Mouse (Mus musculus): Measurements from ENCODE around the gene Slc25a39. TPM values are rescaled to one million over a fixed set of nuclear protein-coding genes. Genes with fewer than 3 reads are reported as not detected.
A peak's percentile ranks its signal among the peaks of the same experiment; 100 is the strongest.

The Slc25a39 gene
- polyA plus RNA-seq, 1 experiment from 2014 or later: 247 TPM

DNA sequence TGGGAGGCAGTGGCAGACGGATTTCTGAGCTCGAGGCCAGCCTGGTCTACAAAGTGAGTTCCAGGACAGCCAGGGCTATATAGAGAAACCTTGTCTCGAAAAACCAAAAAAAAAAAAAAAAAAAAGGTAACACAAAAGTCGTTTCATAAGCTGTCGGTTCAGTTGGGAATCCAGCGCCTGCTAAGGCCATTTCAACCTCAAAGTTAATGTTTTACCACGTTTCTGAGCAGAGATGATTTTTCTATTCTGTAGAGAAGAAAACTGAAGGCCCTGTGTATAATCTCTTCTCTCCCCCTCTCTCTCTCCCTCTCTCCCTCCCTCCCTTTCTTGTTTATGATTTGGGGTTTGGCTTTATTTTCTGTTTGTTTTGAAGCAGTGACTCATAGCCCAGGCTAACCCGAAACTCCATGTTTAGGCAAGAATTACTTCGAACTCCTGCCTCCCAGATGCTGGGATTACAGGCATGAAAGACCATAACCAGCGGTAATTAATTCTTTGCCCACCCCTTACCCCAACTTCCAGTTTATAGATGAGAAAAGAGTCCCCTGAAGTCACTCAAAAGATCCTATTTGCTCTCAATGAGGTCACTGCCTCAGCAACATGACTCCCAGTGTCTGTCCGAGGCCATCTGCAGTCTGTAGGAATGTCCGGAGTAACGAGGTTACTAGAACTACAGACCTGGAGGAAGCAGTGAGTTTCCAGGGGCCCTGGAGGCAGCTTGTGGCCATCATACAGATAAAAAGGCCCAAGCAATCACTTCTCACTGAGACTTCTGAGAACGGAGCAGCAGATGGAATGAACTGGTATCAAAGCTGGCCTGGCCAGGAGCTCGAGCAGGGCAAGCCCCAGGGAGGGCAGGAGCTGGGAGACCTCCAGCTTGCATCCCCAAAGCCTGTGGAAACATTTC, 1.4 kb upstream of the Slc25a39 start:
- WGBS: 31% methylated on average over 15 of the region's 15 CpGs
- Histone ChIP-seq H3K9ac (peak overlapping the region; percentile 41; the same call in 1 of the 2 replicates), H3K27me3 (no peaks in the 10 kb centered on the region), H3K36me3 (peaks cover 5% of the 10 kb centered on the region), H3K9me3 (no peaks in the 10 kb centered on the region), H3K4me3 (peak overlapping the region; percentile 97), H3K4me1 (peaks cover 47% of the 10 kb centered on the region), H3K27ac (peak overlapping the region; percentile 85), H3K4me2 (peak overlapping the region; percentile 82)
- ATAC-seq (ENCODE audit: borderline replicate concordance, extremely low read depth, low FRiP score, low TSS enrichment): no peak

DNA sequence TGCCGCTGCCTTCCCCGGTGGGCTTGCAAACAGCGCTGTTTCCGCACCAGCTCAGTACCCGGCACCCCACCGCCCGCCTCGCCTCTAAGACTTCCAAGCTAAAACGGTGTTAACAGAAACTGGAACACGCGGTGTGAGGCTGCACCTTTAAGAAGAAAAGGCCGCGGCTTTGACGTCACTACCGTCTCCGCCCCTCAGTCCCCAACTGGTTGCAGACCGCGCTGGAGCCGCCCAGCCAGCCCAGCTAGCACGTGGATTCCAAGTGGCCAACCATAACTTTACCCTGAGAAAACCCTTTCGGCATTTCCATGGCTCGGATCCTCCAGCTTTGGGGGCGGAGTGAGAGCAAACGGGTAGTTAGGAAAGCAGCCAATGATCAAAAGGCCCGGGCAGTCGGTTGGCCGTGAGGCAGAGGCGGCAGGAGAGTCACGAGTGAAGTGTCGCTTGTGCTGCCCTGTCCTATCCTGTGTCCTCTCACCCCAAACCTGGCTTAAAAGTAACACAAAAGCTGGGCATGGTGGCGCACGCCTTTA, 664 bp upstream of the Slc25a39 start:
- under 1% methylated on average over 32 of the region's 32 CpGs for WGBS
- H3K9me3 ChIP-seq: no peaks in the 10 kb centered on the region

DNA sequence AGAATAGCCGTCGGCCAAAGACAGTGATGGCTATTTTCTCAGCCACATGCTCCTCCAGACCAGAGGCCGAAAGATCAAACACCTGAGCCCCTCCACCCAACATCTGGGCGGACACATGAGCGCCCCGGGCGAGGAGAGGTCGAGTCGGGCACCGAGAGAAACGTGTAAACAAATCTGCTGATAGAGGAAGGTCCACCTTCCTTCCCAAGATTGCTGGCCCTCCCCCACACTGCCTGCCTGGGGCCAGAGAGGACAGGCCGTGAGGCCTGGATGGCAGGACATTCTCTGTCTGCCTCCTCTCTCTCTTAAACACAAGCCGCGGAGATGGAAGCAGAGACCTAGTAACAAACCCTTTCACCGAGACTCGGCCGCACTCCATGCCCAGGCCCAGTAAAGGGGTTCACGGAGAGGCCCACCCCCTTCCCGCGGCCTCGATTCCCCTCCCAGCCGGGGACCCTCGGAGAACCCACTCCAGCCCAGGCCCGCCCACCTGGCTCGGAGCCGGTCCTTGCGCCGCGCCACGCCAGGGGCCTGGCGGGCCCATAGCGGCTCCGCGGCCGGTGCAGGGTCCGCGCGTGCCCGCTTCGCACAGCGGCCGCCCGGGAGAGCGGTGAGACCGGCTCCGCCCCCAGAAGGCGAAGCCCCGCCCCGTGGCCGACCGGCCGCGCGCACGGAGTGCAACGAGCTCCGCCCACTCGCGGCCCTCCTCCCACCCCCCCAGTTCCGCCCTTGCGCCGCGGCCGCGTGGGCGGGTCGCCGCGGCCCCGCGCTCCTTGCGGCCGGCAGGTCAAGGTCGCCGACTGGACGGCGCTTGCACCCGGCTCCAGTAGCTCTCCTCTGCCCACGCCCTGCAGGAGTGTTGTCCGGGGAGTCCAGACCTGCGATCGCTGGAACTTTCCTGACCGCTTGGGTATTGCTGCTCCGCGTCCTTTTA, 579 bp downstream of the Slc25a39 start:
- H3K4me2 ChIP-seq: peak overlapping the region; percentile 82
- peak; percentile 69 for ATAC-seq (ENCODE audit: borderline replicate concordance, extremely low read depth, low FRiP score, low TSS enrichment)
- H3K27ac ChIP-seq: peak overlapping the region; percentile 94
- H3K27me3 ChIP-seq: 0 out of 2 replicates have a peak, but pooled peaks cover 2% of the 10 kb centered on the region
- peak overlapping the region; percentile 87 for H3K9ac ChIP-seq
- no peaks in the 10 kb centered on the region for H3K9me3 ChIP-seq
- H3K36me3 ChIP-seq: peaks cover 25% of the 10 kb centered on the region
- under 1% methylated on average over 83 of the region's 85 CpGs for WGBS
- H3K4me1 ChIP-seq: peaks cover 47% of the 10 kb centered on the region
- peak overlapping the region; percentile 97 for H3K4me3 ChIP-seq

More for the DNA sequence above, 664 bp upstream of the Slc25a39 start:
- Histone ChIP-seq H3K4me2 (peak overlapping the region; percentile 82), H3K4me3 (peak overlapping the region; percentile 97), H3K4me1 (peaks cover 47% of the 10 kb centered on the region), H3K36me3 (peaks cover 12% of the 10 kb centered on the region), H3K27me3 (no peaks in the 10 kb centered on the region), H3K27ac (peak overlapping the region; percentile 94), H3K9ac (peak overlapping the region; percentile 67)
- ATAC-seq (ENCODE audit: borderline replicate concordance, extremely low read depth, low FRiP score, low TSS enrichment): peak; percentile 94

DNA sequence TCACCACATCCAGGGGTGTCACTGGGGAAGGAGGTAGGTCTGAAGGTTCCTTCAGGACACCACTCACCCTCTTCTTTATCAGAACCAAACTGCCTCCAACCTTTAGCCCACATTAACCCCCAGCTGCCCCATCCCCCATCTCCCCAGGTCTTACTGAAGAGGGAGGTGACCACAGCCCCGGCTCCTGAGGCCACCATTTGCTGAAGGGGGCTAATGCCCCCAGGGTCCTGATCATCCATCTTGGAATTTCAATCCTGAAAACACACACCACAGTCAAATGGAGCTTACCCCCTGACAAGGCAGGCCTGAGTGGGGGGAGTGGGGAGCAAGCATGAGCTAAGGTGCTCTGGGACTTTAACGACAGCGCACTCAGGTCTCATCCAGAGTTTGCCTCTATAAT, 1.3 kb downstream of the Slc25a39 start:
- peaks cover 44% of the 10 kb centered on the region for H3K4me1 ChIP-seq
- peaks cover 26% of the 10 kb centered on the region for H3K36me3 ChIP-seq
- H3K27ac ChIP-seq: no peak overlapping the region
- WGBS: 10% methylated on average over 3 of the region's 3 CpGs
- no peak for ATAC-seq (ENCODE audit: borderline replicate concordance, extremely low read depth, low FRiP score, low TSS enrichment)
- H3K4me2 ChIP-seq: peak overlapping the region; percentile 82
- H3K9ac ChIP-seq: peak overlapping the region; percentile 87
- 0 out of 2 replicates have a peak, but pooled peaks cover 9% of the 10 kb centered on the region for H3K27me3 ChIP-seq
- peak overlapping the region; percentile 97 for H3K4me3 ChIP-seq
- no peaks in the 10 kb centered on the region for H3K9me3 ChIP-seq

DNA sequence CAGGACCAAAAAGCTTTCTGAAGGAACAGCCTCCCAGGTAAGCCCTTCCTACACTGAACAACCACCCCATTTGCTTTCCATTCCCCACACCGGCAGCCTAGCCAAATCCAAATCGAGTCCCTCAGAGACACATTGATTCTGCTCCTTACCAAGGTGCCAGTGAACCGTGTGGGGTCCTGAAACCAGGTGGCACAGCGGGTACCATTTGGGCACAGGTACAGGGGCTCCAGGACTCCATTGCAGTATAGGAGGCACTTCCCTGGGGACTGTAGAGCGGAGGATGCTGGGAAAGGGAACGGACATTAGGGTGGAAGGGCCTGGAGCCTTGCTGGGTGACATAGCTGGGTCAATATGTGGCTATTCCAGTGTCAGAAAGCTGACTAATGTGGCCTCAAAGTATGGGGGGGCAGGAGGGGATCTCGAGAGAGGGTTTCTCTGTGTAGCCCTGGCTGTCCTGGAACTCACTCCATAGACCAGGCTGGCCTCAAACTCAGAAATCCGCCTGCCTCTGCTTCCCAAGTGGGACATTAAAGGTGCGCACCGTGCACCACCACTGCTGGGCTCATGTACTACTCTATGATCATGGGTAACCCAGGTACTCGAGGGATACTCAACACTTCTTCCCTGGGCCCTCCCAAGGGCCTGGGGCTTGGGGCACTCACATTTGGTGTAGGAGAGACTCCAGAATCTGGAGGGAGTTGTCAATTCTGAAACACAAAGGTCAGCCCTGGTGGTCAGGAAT, 2.0 kb downstream of the Slc25a39 start:
- Histone ChIP-seq H3K9me3 (no peaks in the 10 kb centered on the region), H3K4me3 (peak overlapping the region; percentile 97), H3K4me2 (peak overlapping the region; percentile 82), H3K27me3 (peaks cover 16% of the 10 kb centered on the region), H3K27ac (no peak overlapping the region), H3K4me1 (peaks cover 38% of the 10 kb centered on the region), H3K9ac (peak overlapping the region; percentile 87; the same call in 1 of the 2 replicates), H3K36me3 (peaks cover 26% of the 10 kb centered on the region)
- ATAC-seq (ENCODE audit: borderline replicate concordance, extremely low read depth, low FRiP score, low TSS enrichment): no peak
- WGBS: 82% methylated on average over 11 of the region's 11 CpGs

DNA sequence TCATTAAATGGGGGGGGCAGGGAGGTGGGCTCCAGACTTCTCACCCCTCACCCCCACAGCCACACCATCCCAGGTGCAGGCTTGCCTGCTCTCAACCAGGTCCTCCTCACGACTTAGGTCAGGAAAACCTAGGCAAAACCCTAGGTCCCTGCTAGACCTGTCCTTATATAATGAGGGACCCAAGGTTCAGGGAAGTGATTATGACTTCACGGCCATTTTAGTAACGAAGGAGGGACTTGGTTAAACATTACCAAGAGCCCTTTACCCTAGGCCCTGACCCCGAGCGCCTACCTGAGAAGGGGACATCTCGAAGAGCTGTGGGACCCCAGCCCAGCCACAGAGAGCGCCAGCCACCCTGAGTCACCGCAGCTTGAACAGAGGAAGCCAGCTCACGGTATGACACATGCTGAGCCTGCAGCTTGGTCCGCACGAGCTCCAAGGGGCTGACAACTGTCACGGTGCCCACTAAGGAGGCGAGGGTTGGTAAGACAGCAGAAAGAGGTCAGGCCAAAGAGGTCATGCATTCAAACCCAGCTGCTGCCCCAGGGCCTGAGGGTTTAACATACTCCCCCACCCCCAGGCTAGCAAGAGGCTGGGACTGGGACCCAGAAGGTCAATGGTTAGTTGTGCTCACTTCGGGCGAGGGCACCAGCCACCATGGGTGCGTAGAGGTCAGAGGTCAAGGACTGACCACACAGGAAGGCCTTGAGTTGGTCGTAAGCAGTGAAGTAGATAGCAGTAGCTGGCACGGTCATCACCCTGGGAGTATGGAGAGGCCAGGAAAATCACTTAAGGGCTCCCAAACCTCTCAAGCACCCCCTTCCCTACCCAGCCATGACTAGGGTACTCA, 3.4 kb downstream of the Slc25a39 start:
- Histone ChIP-seq H3K27me3 (peaks cover 30% of the 10 kb centered on the region), H3K4me3 (no peak overlapping the region), H3K9ac (no peak overlapping the region), H3K9me3 (no peaks in the 10 kb centered on the region), H3K4me2 (no peak overlapping the region), H3K4me1 (peaks cover 41% of the 10 kb centered on the region), H3K36me3 (peaks cover 26% of the 10 kb centered on the region), H3K27ac (no peak overlapping the region)
- WGBS: 68% methylated on average over 18 of the region's 18 CpGs
- ATAC-seq (ENCODE audit: borderline replicate concordance, extremely low read depth, low FRiP score, low TSS enrichment): no peak

DNA sequence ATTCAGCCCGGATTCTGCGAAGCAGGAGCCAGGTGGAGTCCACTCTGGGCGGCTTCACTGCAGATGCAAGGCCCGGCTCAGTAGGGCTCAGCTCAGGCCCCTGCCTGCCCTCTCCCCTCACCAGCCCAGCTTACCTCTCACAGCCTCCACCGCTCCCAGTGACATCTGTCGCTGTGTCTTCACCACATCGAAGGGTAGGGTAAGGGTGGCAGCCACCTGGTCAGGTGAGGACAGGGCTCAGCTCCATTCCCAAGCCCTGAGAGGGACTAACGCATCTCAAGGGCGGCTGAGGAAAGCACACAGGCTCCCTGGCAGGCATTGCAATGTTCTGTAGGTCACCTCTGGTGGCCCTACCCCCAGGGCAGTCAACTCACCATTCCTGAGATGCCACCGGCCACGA, 4.1 kb downstream of the Slc25a39 start:
- no peak overlapping the region for H3K27ac ChIP-seq
- no peak overlapping the region for H3K9ac ChIP-seq
- H3K4me2 ChIP-seq: no peak overlapping the region
- H3K36me3 ChIP-seq: peaks cover 26% of the 10 kb centered on the region
- peaks cover 43% of the 10 kb centered on the region for H3K4me1 ChIP-seq
- ATAC-seq (ENCODE audit: borderline replicate concordance, extremely low read depth, low FRiP score, low TSS enrichment): no peak
- 93% methylated on average over 11 of the region's 11 CpGs for WGBS
- H3K27me3 ChIP-seq: peaks cover 37% of the 10 kb centered on the region
- H3K4me3 ChIP-seq: no peak overlapping the region
- H3K9me3 ChIP-seq: no peaks in the 10 kb centered on the region

DNA sequence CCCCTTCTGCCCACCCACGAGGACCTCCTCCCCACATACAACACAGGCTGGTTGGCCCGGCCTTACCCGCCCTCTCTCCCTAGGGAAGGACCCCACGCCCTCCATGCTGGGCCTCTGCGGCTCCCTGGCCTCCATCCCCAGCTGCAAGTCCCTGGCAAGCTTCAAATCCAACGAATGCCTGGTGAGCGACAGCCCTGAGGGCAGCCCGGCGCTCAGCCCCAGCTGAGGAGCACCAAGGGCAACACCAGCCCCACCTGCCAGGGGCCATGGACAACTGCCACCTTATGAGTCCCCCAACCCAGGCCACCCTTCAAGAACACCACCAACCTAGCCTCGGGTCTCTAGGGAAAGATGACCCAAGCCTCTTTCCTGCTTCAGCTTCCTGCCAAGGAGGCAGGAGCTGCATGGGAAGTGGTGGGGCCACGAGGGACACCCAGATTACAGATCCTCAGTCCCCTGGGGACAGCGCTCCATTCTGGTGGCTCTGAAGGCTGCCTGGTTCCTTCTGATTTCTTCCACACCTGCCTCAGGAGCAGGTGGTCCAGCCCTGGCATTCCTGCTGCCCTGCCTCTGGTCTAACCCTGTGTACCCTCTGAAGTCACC, 5.7 kb downstream of the Slc25a39 start:
- ATAC-seq (ENCODE audit: borderline replicate concordance, extremely low read depth, low FRiP score, low TSS enrichment): no peak
- Histone ChIP-seq H3K4me2 (no peak overlapping the region), H3K4me3 (no peak overlapping the region), H3K27me3 (peaks cover 53% of the 10 kb centered on the region), H3K36me3 (peaks cover 26% of the 10 kb centered on the region), H3K27ac (no peak overlapping the region), H3K4me1 (peaks cover 43% of the 10 kb centered on the region), H3K9me3 (no peaks in the 10 kb centered on the region), H3K9ac (no peak overlapping the region)
- WGBS: 60% methylated on average over 12 of the region's 12 CpGs

DNA sequence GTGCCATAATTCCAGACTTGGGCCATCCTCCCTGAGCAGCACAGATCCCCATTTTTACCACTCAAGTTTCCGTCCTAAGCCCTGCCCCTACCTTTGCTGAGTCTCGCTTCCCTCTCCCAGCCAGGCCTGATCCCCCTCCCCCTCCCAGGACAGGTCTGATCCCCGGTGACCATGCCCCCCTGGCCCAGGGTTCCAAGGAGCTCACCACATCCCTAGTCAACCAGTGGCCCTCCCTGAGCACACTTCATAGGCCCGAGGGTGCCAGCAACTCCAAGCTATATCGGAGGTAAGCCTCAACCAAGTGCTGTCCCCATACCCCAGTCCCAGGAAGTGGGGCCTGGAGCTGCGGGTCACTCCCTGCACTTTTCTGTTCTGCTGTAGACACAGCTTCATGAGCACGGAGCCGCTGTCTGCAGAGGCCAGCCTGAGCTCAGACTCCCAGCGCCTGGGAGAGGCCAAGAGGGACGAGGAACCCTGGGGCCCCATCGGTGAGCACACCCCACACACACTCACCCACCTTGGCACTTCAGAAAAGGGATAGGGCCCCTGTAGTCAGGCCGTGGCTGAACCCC, 7.1 kb downstream of the Slc25a39 start:
- no peak for ATAC-seq (ENCODE audit: borderline replicate concordance, extremely low read depth, low FRiP score, low TSS enrichment)
- WGBS: 20% methylated on average over 12 of the region's 12 CpGs
- Histone ChIP-seq H3K27ac (no peak overlapping the region), H3K36me3 (peaks cover 26% of the 10 kb centered on the region), H3K9ac (no peak overlapping the region), H3K4me1 (peaks cover 30% of the 10 kb centered on the region), H3K4me3 (no peak overlapping the region), H3K27me3 (peaks cover 66% of the 10 kb centered on the region), H3K4me2 (no peak overlapping the region), H3K9me3 (no peaks in the 10 kb centered on the region)

DNA sequence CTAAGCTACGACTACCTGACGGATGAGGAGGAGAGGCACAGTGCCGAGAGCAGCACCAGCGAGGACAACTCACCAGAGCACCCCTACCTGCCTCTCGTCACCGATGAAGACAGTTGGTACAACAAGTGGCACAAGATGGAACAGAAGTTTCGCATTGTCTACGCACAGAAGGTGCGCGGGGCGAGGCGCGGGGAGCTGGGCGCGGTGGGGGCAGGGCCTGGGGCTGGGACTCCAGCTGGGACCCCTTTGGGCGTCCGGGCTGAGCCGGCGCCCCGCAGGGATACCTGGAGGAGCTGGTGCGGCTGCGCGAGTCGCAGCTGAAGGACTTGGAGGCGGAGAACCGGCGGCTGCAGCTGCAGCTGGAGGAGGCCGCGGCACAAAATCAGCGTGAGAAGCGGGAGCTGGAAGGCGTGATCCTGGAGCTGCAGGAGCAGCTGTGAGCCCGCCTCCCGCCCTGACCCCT, 8.1 kb downstream of the Slc25a39 start:
- Histone ChIP-seq H3K9me3 (no peaks in the 10 kb centered on the region), H3K27ac (no peak overlapping the region), H3K4me3 (peak overlapping the region; percentile 24), H3K36me3 (peaks cover 26% of the 10 kb centered on the region), H3K9ac (no peak overlapping the region), H3K4me1 (peaks cover 21% of the 10 kb centered on the region), H3K4me2 (peak overlapping the region; percentile 51), H3K27me3 (peaks cover 75% of the 10 kb centered on the region)
- WGBS: 1% methylated on average over 34 of the region's 34 CpGs
- no peak for ATAC-seq (ENCODE audit: borderline replicate concordance, extremely low read depth, low FRiP score, low TSS enrichment)
